Mouse (Mus musculus) neural tube, embryonic 14.5 days (tissue): ENCODE measurements around the gene Kcnh1. TPM values are rescaled to one million over a fixed set of nuclear protein-coding genes. Genes with fewer than 3 reads are reported as not detected.

Experiments used
- ATAC-seq: fragments of 200-750 bp; cut with Nextera tagmentation; 2 replicates; pipeline ENCODE4 v1.8.0; 2017; ENCODE audit warnings: low read depth, mild to moderate bottlenecking, moderate TSS enrichment, moderate library complexity
- H3K27ac ChIP-seq: fragments of 300-500 bp; sonication (generic); 2 replicates; pipeline ENCODE4 v1.5.1; 2014; ENCODE audit warnings: low read depth, mild to moderate bottlenecking, control low read depth, low read length, moderate library complexity, mixed read lengths
- H3K27me3 ChIP-seq: fragments of 300-500 bp; sonication (generic); 2 replicates; pipeline ENCODE4 v1.6.1; 2014; ENCODE audit warnings: low read length; ENCODE audit not compliant: control insufficient read depth, insufficient read depth
- H3K36me3 ChIP-seq: fragments of 300-500 bp; sonication (generic); 2 replicates; pipeline ENCODE4 v1.6.1; 2014; ENCODE audit warnings: low read length, mixed read lengths; ENCODE audit not compliant: control insufficient read depth, insufficient read depth
- H3K4me1 ChIP-seq: fragments of 300-500 bp; sonication (generic); 2 replicates; pipeline ENCODE4 v1.6.1; 2014; ENCODE audit warnings: low read length; ENCODE audit not compliant: control insufficient read depth, insufficient read depth
- H3K4me2 ChIP-seq: fragments of 300-500 bp; sonication (generic); 2 replicates; pipeline ENCODE4 v1.6.1; 2014; ENCODE audit warnings: mild to moderate bottlenecking, low read depth, low read length, control low read depth
- H3K4me3 ChIP-seq: fragments of 300-500 bp; sonication (generic); 2 replicates; pipeline ENCODE4 v1.5.1; 2014; ENCODE audit warnings: low read depth, low read length, control low read depth, mixed read lengths
- H3K9ac ChIP-seq: fragments of 300-500 bp; sonication (generic); replicated peaks from 2 replicates; pipeline ENCODE4 v1.6.1; 2014; ENCODE audit warnings: low read depth, mild to moderate bottlenecking, control low read depth, low read length, mixed read lengths
- H3K9me3 ChIP-seq: fragments of 300-500 bp; sonication (generic); 2 replicates; pipeline ENCODE4 v1.6.1; 2016; ENCODE audit warnings: low read length; ENCODE audit not compliant: control insufficient read depth
- WGBS: fragments of 180-500 bp; shearing (Covaris S2); extraction: QIAGEN DNeasy Blood & Tissue Kit; methylation state at CpG from one replicate; pipeline ENCODE4 v1.1.7; 2014; 5-methylcytosine and 5-hydroxymethylcytosine counted together
- polyA plus RNA-seq: library from polyadenylated mRNA; unstranded; fragments of >200 nt; fragmentation: Nextera tagmentation; extraction: Ambion mirVana; gene quantifications from 2 replicates; pipeline ENCODE4 v1.2.1, GENCODE M21; 2014

Gene Kcnh1
- polyA plus RNA-seq, 1 experiment from 2014 or later: 3.1 TPM

GRCm38 (mm10) chr1:192303615-192304014 is 113.0 kb downstream of the Kcnh1 start:
- ATAC-seq: no peak
- WGBS: 68% methylated on average over 2 of the region's 2 CpGs
- Histone ChIP-seq H3K4me3 (no peak overlapping the region), H3K27ac (no peak overlapping the region), H3K9ac (no peak overlapping the region), H3K4me1 (no peaks in the 10 kb centered on the region), H3K9me3 (no peaks in the 10 kb centered on the region), H3K36me3 (no peaks in the 10 kb centered on the region), H3K4me2 (no peak overlapping the region), H3K27me3 (no peaks in the 10 kb centered on the region)

- Histone ChIP-seq H3K4me1 (no peaks in the 10 kb centered on the region), H3K4me3 (no peak overlapping the region), H3K27ac (no peak overlapping the region), H3K27me3 (no peaks in the 10 kb centered on the region), H3K4me2 (no peak overlapping the region), H3K9ac (no peak overlapping the region), H3K36me3 (no peaks in the 10 kb centered on the region), H3K9me3 (no peaks in the 10 kb centered on the region)
- ATAC-seq: no peak
- WGBS: 85% methylated on average over 1 of the region's 1 CpGs
These were observed 114.6 kb downstream of the Kcnh1 start for GRCm38 (mm10) chr1:192305155-192305554.

GRCm38 (mm10) chr1:192307055-192307454 is 116.5 kb downstream of the Kcnh1 start:
- no peaks in the 10 kb centered on the region for H3K36me3 ChIP-seq
- no peak overlapping the region for H3K4me2 ChIP-seq
- H3K4me3 ChIP-seq: no peak overlapping the region
- no peaks in the 10 kb centered on the region for H3K4me1 ChIP-seq
- H3K27me3 ChIP-seq: no peaks in the 10 kb centered on the region
- no peaks in the 10 kb centered on the region for H3K9me3 ChIP-seq
- no peak overlapping the region for H3K9ac ChIP-seq
- no peak overlapping the region for H3K27ac ChIP-seq
- no peak for ATAC-seq

GRCm38 (mm10) chr1:192311298-192311697 is 120.7 kb downstream of the Kcnh1 start:
- ATAC-seq: no peak
- H3K27me3 ChIP-seq: no peaks in the 10 kb centered on the region

GRCm38 (mm10) chr1:192311851-192312438 is 121.4 kb downstream of the Kcnh1 start:
- no peak overlapping the region for H3K27ac ChIP-seq
- no peak for ATAC-seq
- WGBS: 76% methylated on average over 6 of the region's 6 CpGs

More at GRCm38 (mm10) chr1:192311298-192311697, 120.7 kb downstream of the Kcnh1 start:
- no peaks in the 10 kb centered on the region for H3K4me1 ChIP-seq
- no peaks in the 10 kb centered on the region for H3K36me3 ChIP-seq
- no peak overlapping the region for H3K9ac ChIP-seq
- H3K4me2 ChIP-seq: no peak overlapping the region
- H3K27ac ChIP-seq: no peak overlapping the region
- H3K4me3 ChIP-seq: no peak overlapping the region
- no peaks in the 10 kb centered on the region for H3K9me3 ChIP-seq

GRCm38 (mm10) chr1:192312446-192312845 is 121.9 kb downstream of the Kcnh1 start:
- no peak overlapping the region for H3K4me2 ChIP-seq
- H3K9me3 ChIP-seq: no peaks in the 10 kb centered on the region
- ATAC-seq: no peak
- H3K27ac ChIP-seq: no peak overlapping the region
- H3K27me3 ChIP-seq: no peaks in the 10 kb centered on the region
- H3K9ac ChIP-seq: no peak overlapping the region
- H3K36me3 ChIP-seq: no peaks in the 10 kb centered on the region
- WGBS: 36% methylated on average over 4 of the region's 4 CpGs
- H3K4me3 ChIP-seq: no peak overlapping the region
- H3K4me1 ChIP-seq: no peaks in the 10 kb centered on the region

More at GRCm38 (mm10) chr1:192311851-192312438, 121.4 kb downstream of the Kcnh1 start:
- no peak overlapping the region for H3K4me3 ChIP-seq
- H3K4me2 ChIP-seq: no peak overlapping the region
- H3K9me3 ChIP-seq: no peaks in the 10 kb centered on the region
- no peaks in the 10 kb centered on the region for H3K36me3 ChIP-seq
- H3K27me3 ChIP-seq: no peaks in the 10 kb centered on the region
- H3K9ac ChIP-seq: no peak overlapping the region
- no peaks in the 10 kb centered on the region for H3K4me1 ChIP-seq

- Histone ChIP-seq H3K4me1 (no peaks in the 10 kb centered on the region), H3K36me3 (no peaks in the 10 kb centered on the region), H3K4me2 (no peak overlapping the region), H3K9ac (no peak overlapping the region), H3K27me3 (no peaks in the 10 kb centered on the region), H3K4me3 (no peak overlapping the region), H3K27ac (no peak overlapping the region), H3K9me3 (no peaks in the 10 kb centered on the region)
- 39% methylated on average over 4 of the region's 4 CpGs for WGBS
- no peak for ATAC-seq
These were observed 122.4 kb downstream of the Kcnh1 start for GRCm38 (mm10) chr1:192312998-192313397.

- Histone ChIP-seq H3K4me3 (no peak overlapping the region), H3K27me3 (no peaks in the 10 kb centered on the region), H3K9me3 (no peaks in the 10 kb centered on the region), H3K36me3 (no peaks in the 10 kb centered on the region), H3K4me1 (no peaks in the 10 kb centered on the region), H3K9ac (no peak overlapping the region), H3K4me2 (no peak overlapping the region), H3K27ac (no peak overlapping the region; the same call in 1 of the 2 replicates)
- WGBS: 18% methylated on average over 7 of the region's 7 CpGs
- no peak for ATAC-seq
These were observed 123.0 kb downstream of the Kcnh1 start for GRCm38 (mm10) chr1:192313571-192313972.

- Histone ChIP-seq H3K36me3 (no peaks in the 10 kb centered on the region), H3K4me3 (no peak overlapping the region), H3K4me2 (no peak overlapping the region), H3K27me3 (no peaks in the 10 kb centered on the region), H3K9ac (no peak overlapping the region), H3K4me1 (no peaks in the 10 kb centered on the region), H3K27ac (no peak overlapping the region), H3K9me3 (no peaks in the 10 kb centered on the region)
- ATAC-seq: no peak
- WGBS: 68% methylated on average over 3 of the region's 3 CpGs
These were observed 123.5 kb downstream of the Kcnh1 start for GRCm38 (mm10) chr1:192314044-192314443.
